Mouse (Mus musculus): ENCODE measurements around the gene Tbx1. TPM values are rescaled to one million over a fixed set of nuclear protein-coding genes. Genes with fewer than 3 reads are reported as not detected.

Gene Tbx1
- polyA plus RNA-seq (2015; fragmentation: Nextera tagmentation; extraction: Ambion mirVana) = 0.23 and 0.32 TPM in 2 replicates

GRCm38 (mm10) chr16:18589804-18590790, at the start of gene Tbx1:
Tbx1 (minus strand) TSS chr16:18590671.
- ATAC-seq (replicated peaks; ENCODE audit: low FRiP score, low read depth) = no peak
- Histone ChIP-seq H3K9ac (ENCODE audit: low read depth, low read length) (peak within 1 kb of the TSS; percentile 9; the same call in 1 of the 2 replicates), H3K27ac (no peak within 1 kb of the TSS)

GRCm38 (mm10) chr16:18639382-18639929, 49.0 kb upstream of the Tbx1 start:
- Histone ChIP-seq H3K9me3 (replicated peaks; ENCODE audit: low read length) (no peaks in the 10 kb centered on the region), H3K9ac (ENCODE audit: low read depth, low read length) (no peak overlapping the region), H3K27ac (no peak overlapping the region), H3K4me2 (ENCODE audit: low read length) (no peak overlapping the region), H3K4me1 (replicated peaks; ENCODE audit: insufficient read depth, low read length) (no peaks in the 10 kb centered on the region), H3K36me3 (ENCODE audit: insufficient read depth, low read length) (no peaks in the 10 kb centered on the region), H3K27me3 (ENCODE audit: insufficient read depth, low read length) (0 out of 2 replicates have a peak, but pooled peaks cover 3% of the 10 kb centered on the region), H3K4me3 (replicated peaks; ENCODE audit: low read depth, low read length) (no peak overlapping the region)
- ATAC-seq (replicated peaks; ENCODE audit: low FRiP score, low read depth) (no peak), DNase-seq (ENCODE audit: low spot score) (no peak)
- no peak for TF ChIP-seq CTCF (IDR thresholded peaks at IDR 0.05; ENCODE audit: low read depth)
- 58% methylated on average over 1 of the region's 1 CpGs for WGBS

More at GRCm38 (mm10) chr16:18589804-18590790, at the start of gene Tbx1:
- 5% methylated on average over 48 of the region's 48 CpGs for WGBS
- H3K4me1 ChIP-seq (replicated peaks; ENCODE audit: insufficient read depth, low read length) = peaks cover 19% of the 10 kb centered on the region
- H3K9me3 ChIP-seq (replicated peaks; ENCODE audit: low read length) = no peaks in the 10 kb centered on the region
- H3K27me3 ChIP-seq (ENCODE audit: insufficient read depth, low read length) = peaks cover 78% of the 10 kb centered on the region
- peak; percentile 16 for DNase-seq (ENCODE audit: low spot score)
- H3K4me3 ChIP-seq (replicated peaks; ENCODE audit: low read depth, low read length) = peak within 1 kb of the TSS; percentile 30
- H3K36me3 ChIP-seq (ENCODE audit: insufficient read depth, low read length) = no peaks in the 10 kb centered on the region
- peak within 1 kb of the TSS; percentile 56 for H3K4me2 ChIP-seq (ENCODE audit: low read length)
- TF ChIP-seq CTCF (IDR thresholded peaks at IDR 0.05; ENCODE audit: low read depth) = peak; percentile 53

DNA sequence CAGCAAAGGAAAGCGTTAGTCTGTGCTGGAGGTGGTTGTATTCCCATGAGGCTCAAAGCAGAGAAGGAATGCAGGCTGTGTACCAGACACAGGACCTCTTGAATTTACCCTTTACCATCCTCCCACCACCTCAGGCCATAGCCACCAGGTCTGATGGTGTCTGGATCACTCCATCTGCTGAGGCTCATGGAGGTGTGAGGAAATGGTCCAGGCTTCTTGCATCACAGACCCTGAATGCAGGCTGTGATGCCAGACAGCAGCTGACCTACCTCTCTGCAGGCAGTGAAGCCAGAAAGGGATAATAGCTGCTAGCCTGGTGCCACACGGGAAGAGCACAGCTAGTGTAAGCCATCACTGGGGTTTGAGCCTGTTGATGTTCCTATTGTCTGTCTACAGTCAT, 47.9 kb upstream of the Tbx1 start:
- Histone ChIP-seq H3K4me3 (replicated peaks; ENCODE audit: low read depth, low read length) (no peak overlapping the region), H3K4me2 (ENCODE audit: low read length) (no peak overlapping the region), H3K36me3 (ENCODE audit: insufficient read depth, low read length) (no peaks in the 10 kb centered on the region), H3K9ac (ENCODE audit: low read depth, low read length) (no peak overlapping the region), H3K27me3 (ENCODE audit: insufficient read depth, low read length) (no peaks in the 10 kb centered on the region), H3K9me3 (replicated peaks; ENCODE audit: low read length) (no peaks in the 10 kb centered on the region), H3K4me1 (replicated peaks; ENCODE audit: insufficient read depth, low read length) (no peaks in the 10 kb centered on the region), H3K27ac (no peak overlapping the region)
- WGBS = 32% methylated on average over 2 of the region's 2 CpGs
- no peak for ATAC-seq (replicated peaks; ENCODE audit: low FRiP score, low read depth)
- DNase-seq (ENCODE audit: low spot score) = no peak
- no peak for TF ChIP-seq CTCF (IDR thresholded peaks at IDR 0.05; ENCODE audit: low read depth)

- ATAC-seq (replicated peaks; ENCODE audit: low FRiP score, low read depth) = no peak; the same call in 1 of the 2 replicates
- DNase-seq (ENCODE audit: low spot score) = no peak
- Histone ChIP-seq H3K27ac (no peak overlapping the region), H3K4me1 (replicated peaks; ENCODE audit: insufficient read depth, low read length) (no peaks in the 10 kb centered on the region), H3K36me3 (ENCODE audit: insufficient read depth, low read length) (no peaks in the 10 kb centered on the region), H3K9ac (ENCODE audit: low read depth, low read length) (no peak overlapping the region), H3K9me3 (replicated peaks; ENCODE audit: low read length) (no peaks in the 10 kb centered on the region), H3K27me3 (ENCODE audit: insufficient read depth, low read length) (no peaks in the 10 kb centered on the region), H3K4me3 (replicated peaks; ENCODE audit: low read depth, low read length) (no peak overlapping the region), H3K4me2 (ENCODE audit: low read length) (no peak overlapping the region)
- no peak for TF ChIP-seq CTCF (IDR thresholded peaks at IDR 0.05; ENCODE audit: low read depth)
- 36% methylated on average over 3 of the region's 3 CpGs for WGBS
These were observed 46.3 kb upstream of the Tbx1 start for GRCm38 (mm10) chr16:18636804-18637203.

DNA sequence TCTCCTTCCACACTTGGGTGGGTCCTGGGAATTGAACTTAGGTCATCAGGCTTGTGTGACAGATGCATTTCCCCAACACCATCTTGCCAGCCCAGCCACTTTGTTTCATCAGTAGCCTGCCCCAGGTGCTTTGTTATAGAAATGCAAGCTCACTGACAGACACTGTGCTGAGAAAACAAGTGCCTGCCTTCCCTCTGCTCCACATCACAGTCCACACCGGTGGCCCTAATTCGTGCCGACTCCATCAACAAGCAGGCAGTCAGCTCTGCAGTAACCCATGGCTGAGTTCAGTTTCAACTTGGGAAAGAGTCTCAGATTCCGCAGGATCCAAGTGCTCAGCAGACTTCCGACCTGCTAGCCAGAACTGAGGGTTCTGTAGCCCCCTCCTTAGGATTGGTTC, 45.9 kb upstream of the Tbx1 start:
- no peak overlapping the region for H3K9ac ChIP-seq (ENCODE audit: low read depth, low read length)
- no peak overlapping the region for H3K27ac ChIP-seq
- no peak overlapping the region for H3K4me3 ChIP-seq (replicated peaks; ENCODE audit: low read depth, low read length)
- H3K36me3 ChIP-seq (ENCODE audit: insufficient read depth, low read length) = no peaks in the 10 kb centered on the region
- no peak for DNase-seq (ENCODE audit: low spot score)
- no peak overlapping the region for H3K4me2 ChIP-seq (ENCODE audit: low read length)
- no peaks in the 10 kb centered on the region for H3K9me3 ChIP-seq (replicated peaks; ENCODE audit: low read length)
- no peaks in the 10 kb centered on the region for H3K27me3 ChIP-seq (ENCODE audit: insufficient read depth, low read length)
- ATAC-seq (replicated peaks; ENCODE audit: low FRiP score, low read depth) = no peak
- H3K4me1 ChIP-seq (replicated peaks; ENCODE audit: insufficient read depth, low read length) = no peaks in the 10 kb centered on the region
- no peak for TF ChIP-seq CTCF (IDR thresholded peaks at IDR 0.05; ENCODE audit: low read depth)
- WGBS = 60% methylated on average over 5 of the region's 5 CpGs

GRCm38 (mm10) chr16:18633333-18633732, 42.9 kb upstream of the Tbx1 start:
- no peak for DNase-seq (ENCODE audit: low spot score)
- Histone ChIP-seq H3K27me3 (ENCODE audit: insufficient read depth, low read length) (no peaks in the 10 kb centered on the region), H3K9me3 (replicated peaks; ENCODE audit: low read length) (no peaks in the 10 kb centered on the region), H3K4me1 (replicated peaks; ENCODE audit: insufficient read depth, low read length) (0 out of 2 replicates have a peak, but pooled peaks cover 4% of the 10 kb centered on the region), H3K4me3 (replicated peaks; ENCODE audit: low read depth, low read length) (no peak overlapping the region), H3K36me3 (ENCODE audit: insufficient read depth, low read length) (no peaks in the 10 kb centered on the region), H3K4me2 (ENCODE audit: low read length) (no peak overlapping the region), H3K9ac (ENCODE audit: low read depth, low read length) (no peak overlapping the region), H3K27ac (no peak overlapping the region)
- TF ChIP-seq CTCF (IDR thresholded peaks at IDR 0.05; ENCODE audit: low read depth) = no peak
- no peak for ATAC-seq (replicated peaks; ENCODE audit: low FRiP score, low read depth)
- 8% methylated on average over 1 of the region's 1 CpGs for WGBS

Data from kidney, postnatal 0 days (tissue).